Mouse (Mus musculus) ES-E14 (cell line): ENCODE data around the gene Cdk2. TPM values are rescaled to one million over a fixed set of nuclear protein-coding genes. Genes with fewer than 3 reads are reported as not detected.
A peak's percentile ranks its signal among the peaks of the same experiment; 100 is the strongest.

Experiments
- DNase-seq: peaks from one replicate; pipeline ENCODE4 v3.0.0-alpha.2; 2013; ENCODE audit warnings: low read depth, low spot score
- H3K27ac ChIP-seq: 2 replicates; pipeline ENCODE4 v1.5.1; 2012; ENCODE audit warnings: low read depth, mild to moderate bottlenecking, low read length, moderate library complexity, mixed read lengths; ENCODE audit not compliant: poor library complexity, insufficient read depth, severe bottlenecking
- H3K36me3 ChIP-seq: 2 replicates; pipeline ENCODE4 v1.6.1; 2012; ENCODE audit warnings: mild to moderate bottlenecking, low read length, moderate library complexity, mixed read lengths; ENCODE audit not compliant: control insufficient read depth, poor library complexity, insufficient read depth, severe bottlenecking
- H3K4me1 ChIP-seq, 2 experiments: fragments of 150-350 bp in 1 of 2; sonication (generic) in 1 of 2; 2 replicates each; pipeline ENCODE4 v1.6.1; 2012; ENCODE audit warnings: low read length in 2 of 2, mild to moderate bottlenecking in 1 of 2, mixed read lengths in 1 of 2; ENCODE audit not compliant: control insufficient read depth in 2 of 2, insufficient read depth in 2 of 2, poor library complexity in 1 of 2
- H3K4me3 ChIP-seq, 2 experiments: fragments of 150-350 bp in 1 of 2; sonication (generic) in 1 of 2; 2 replicates each; pipeline ENCODE4 v1.5.1; 2012; ENCODE audit warnings: low read length in 2 of 2, low read depth in 1 of 2, mild to moderate bottlenecking in 1 of 2, mixed read lengths in 1 of 2; ENCODE audit not compliant: insufficient read depth in 1 of 2, poor library complexity in 1 of 2, severe bottlenecking in 1 of 2
- H3K9ac ChIP-seq: 2 replicates; pipeline ENCODE4 v1.6.1; 2012; ENCODE audit warnings: low read depth, mild to moderate bottlenecking, low read length, mixed read lengths; ENCODE audit not compliant: poor library complexity, insufficient read depth, severe bottlenecking
- H3K9me3 ChIP-seq: fragments of 150-350 bp; sonication (generic); 2 replicates; pipeline ENCODE4 v1.6.1; 2012; ENCODE audit warnings: low read depth, mild to moderate bottlenecking, low read length; ENCODE audit not compliant: control insufficient read depth, insufficient read depth
- CHD2 ChIP-seq: IDR thresholded peaks from 2 replicates; pipeline ENCODE4 v1.6.1; 2014; ENCODE audit warnings: mild to moderate bottlenecking, low read depth, low read length, inconsistent platforms
- HCFC1 ChIP-seq: IDR thresholded peaks from 2 replicates; pipeline ENCODE4 v1.6.1; 2012; ENCODE audit warnings: low read length, inconsistent platforms, borderline replicate concordance; ENCODE audit not compliant: insufficient read depth
- MAFK ChIP-seq: IDR thresholded peaks from 2 replicates; pipeline ENCODE4 v1.6.1; 2014; ENCODE audit warnings: mild to moderate bottlenecking, low read depth, low read length, inconsistent platforms; ENCODE audit not compliant: insufficient read depth
- ZC3H11A ChIP-seq: IDR thresholded peaks from 2 replicates; pipeline ENCODE4 v1.6.1; 2012; ENCODE audit warnings: low read depth, mild to moderate bottlenecking, inconsistent platforms, low read length, borderline replicate concordance
- ZNF384 ChIP-seq: IDR thresholded peaks from 2 replicates; pipeline ENCODE4 v1.6.1; 2012; ENCODE audit warnings: low read depth, low read length, inconsistent platforms
- in situ Hi-C, 2 experiments: fragments of 600-800 bp; cut with MboI; formaldehyde crosslinking; loops; one replicate each; pipeline ENCODE4 v1.15.1; 2025; ENCODE audit warnings: low sequenced_read_pairs in 2 of 2, inconsistent platforms in 1 of 2; ENCODE audit not compliant: unreplicated experiment in 2 of 2
- total RNA-seq: library from RNA; depleted of rRNA; stranded (reverse); fragments of 300-350 nt; gene quantifications from 2 replicates; pipeline ENCODE4 v1.2.3, GENCODE M21; 2012

The Cdk2 gene
- total RNA-seq, 1 experiment, result 40.7 TPM

DNA sequence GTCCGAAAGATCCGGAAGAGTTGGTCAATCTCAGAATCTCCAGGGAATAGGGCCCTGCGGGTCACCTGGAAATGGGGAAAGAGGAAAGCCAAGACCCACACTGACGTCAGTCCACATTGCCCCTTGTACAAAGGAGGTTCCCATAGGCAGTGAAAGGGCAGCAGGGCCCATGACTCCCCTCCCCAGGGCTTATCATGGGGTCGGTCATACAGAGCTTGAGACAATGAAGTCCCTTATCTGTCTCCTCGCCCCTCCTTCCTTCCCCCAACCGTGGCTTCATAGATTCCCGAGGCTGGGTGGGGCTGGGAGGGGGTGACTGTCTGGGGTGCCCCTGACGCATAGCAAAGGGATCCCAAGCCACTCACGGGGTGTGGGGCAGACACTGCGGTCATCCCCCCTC, 5.2 kb downstream of the Cdk2 start:
- in situ Hi-C loops, result no loop called here
- peaks cover 7 to 9% of the 10 kb centered on the region in 2 experiments; a peak in 3 of 4 replicates for H3K4me1 ChIP-seq
- H3K9me3 ChIP-seq, result no peaks in the 10 kb centered on the region
- no peak for DNase-seq
- peaks cover 27% of the 10 kb centered on the region for H3K36me3 ChIP-seq
- H3K9ac ChIP-seq, result peak overlapping the region; percentile 20; the same call in 1 of the 2 replicates
- no peak overlapping the region for H3K27ac ChIP-seq
- no peak overlapping the region for H3K4me3 ChIP-seq
- TF ChIP-seq HCFC1 (no peak), CHD2 (no peak), ZNF384 (no peak), MAFK (no peak), ZC3H11A (no peak)

DNA sequence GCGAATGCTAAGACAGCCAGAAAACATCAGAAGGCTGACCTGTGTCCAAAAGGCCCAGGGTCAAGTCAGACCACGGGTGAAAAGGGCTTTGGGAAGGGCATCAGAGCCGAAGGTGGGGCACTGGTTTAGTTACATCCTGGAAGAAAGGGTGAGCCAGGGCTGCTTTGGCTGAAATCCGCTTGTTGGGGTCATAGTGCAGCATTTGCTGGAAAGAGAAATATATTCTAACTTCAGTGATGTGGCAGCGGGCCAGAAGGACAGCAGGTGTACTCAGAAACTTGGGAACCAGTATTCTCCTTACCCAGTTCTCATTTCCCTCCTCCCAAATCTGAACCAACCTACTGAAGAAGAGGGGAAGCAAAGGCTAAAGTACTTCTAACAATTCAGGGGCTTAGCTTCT, 5.8 kb downstream of the Cdk2 start:
- no peak overlapping the region for H3K27ac ChIP-seq
- H3K4me1 ChIP-seq, result peaks cover 7 to 9% of the 10 kb centered on the region in 2 experiments; a peak in 3 of 4 replicates
- H3K9me3 ChIP-seq, result no peaks in the 10 kb centered on the region
- TF ChIP-seq CHD2 (no peak), MAFK (no peak), ZC3H11A (no peak), ZNF384 (no peak), HCFC1 (no peak)
- peaks cover 27% of the 10 kb centered on the region for H3K36me3 ChIP-seq
- H3K4me3 ChIP-seq, result no peak overlapping the region
- H3K9ac ChIP-seq, result no peak overlapping the region
- no peak for DNase-seq
- in situ Hi-C loops, result no loop called here

DNA sequence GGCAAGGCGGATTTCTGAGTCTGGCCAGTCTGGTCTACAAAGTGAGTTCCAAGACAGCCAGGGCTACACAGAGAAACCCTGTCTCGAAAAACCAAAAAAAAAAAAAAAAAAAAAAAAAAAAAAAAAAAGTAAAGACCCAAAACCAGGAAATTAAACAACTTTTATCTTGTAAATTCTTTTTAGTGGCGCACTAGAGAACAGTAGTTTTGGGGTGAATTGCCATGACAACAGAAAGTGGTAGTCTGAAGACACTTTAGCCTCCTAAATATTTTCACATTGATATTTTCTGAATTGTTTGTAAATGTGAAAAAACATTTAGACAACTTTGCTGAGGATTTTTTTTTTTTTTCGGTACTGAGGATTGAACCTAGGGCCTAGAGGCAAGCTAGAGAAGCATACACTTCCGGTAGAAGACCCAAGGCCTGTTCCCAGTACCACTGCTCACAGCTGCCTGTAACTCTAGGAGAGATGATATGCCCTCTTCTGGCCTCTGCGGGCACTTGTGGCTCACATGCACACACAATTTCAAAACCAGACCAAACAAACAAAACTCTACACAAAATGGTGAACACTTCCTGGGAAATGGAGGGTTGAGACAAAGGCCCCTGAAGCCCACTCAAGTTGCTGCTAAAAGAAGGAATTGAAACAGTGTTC, 7.6 kb downstream of the Cdk2 start:
- H3K4me1 ChIP-seq, result peaks cover 4 to 5% of the 10 kb centered on the region in 2 experiments; a peak in 3 of 4 replicates
- H3K36me3 ChIP-seq, result peaks cover 25% of the 10 kb centered on the region
- peak overlapping the region; percentile 45; the same call in 1 of the 2 replicates for H3K27ac ChIP-seq
- TF ChIP-seq ZNF384 (peak; percentile 91), CHD2 (no peak)
- in situ Hi-C loops, result no loop called here
- H3K9me3 ChIP-seq, result no peaks in the 10 kb centered on the region
- no peak for DNase-seq
- no peak overlapping the region; a peak in 1 of 4 replicates for H3K4me3 ChIP-seq
- H3K9ac ChIP-seq, result peak overlapping the region; percentile 24; the same call in 1 of the 2 replicates

DNA sequence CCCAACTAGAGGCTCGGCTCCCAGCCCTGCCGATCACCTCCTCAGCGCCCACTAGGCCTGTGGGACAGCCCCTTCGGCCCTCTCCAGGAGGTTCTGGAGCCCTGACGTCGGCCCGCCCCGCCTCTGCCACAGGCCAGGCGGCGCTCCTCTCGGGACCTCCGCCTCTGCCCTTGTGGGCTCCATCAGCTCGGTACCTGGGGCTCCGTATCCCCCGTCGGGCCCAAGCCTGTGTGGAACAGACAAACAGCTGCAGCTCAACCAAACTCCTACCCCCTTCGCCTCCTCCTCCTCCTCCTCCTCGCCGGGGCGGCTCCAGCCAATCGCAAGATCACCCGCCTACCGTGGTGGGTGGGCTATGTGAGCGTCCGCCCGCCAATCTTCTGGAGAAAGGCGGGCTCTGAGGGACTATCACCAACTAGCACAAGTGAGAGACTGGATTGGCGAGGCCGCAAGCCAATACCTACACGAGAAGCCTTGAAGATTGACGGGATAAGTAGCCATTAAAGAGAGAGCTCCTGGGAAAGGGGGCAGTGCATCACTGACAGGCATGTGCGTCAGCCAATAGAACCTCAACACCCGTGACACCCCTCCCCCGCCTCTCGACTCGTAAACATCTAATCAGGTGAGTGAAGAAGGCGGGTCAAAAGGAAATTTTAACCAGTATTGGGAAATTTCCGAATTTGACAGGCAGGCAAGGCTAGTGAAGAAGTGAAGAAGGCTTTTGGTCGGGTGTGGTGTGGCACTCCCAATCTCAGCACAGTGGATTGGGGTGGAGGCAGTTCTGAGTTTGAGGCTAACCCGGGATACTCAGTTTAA, 8.6 kb downstream of the Cdk2 start, which contains the start of gene Rab5b:
TSS of gene Rab5b (minus strand) at position 273 of the 816 bp plus-strand sequence.
- peak within 1 kb of the TSS; percentile 58 for H3K27ac ChIP-seq
- H3K36me3 ChIP-seq, result peaks cover 22% of the 10 kb centered on the region
- peak; percentile 100 for DNase-seq
- peak within 1 kb of the TSS; percentile 79 for H3K9ac ChIP-seq
- TF ChIP-seq CHD2 (peak; percentile 100), HCFC1 (no peak)
- H3K4me1 ChIP-seq, result peaks cover 2 to 5% of the 10 kb centered on the region in 2 experiments; a peak in 2 of 4 replicates
- no peaks in the 10 kb centered on the region for H3K9me3 ChIP-seq
- peak within 1 kb of the TSS; percentile 75 to 83 for H3K4me3 ChIP-seq
- in situ Hi-C loops, result no loop called here
